Mouse (Mus musculus) CD4-positive, CD25-positive, alpha-beta regulatory T cell, adult 2 months (primary cell): ENCODE data around the gene Taf5.

Experiments
- DNase-seq: peaks from one replicate; pipeline ENCODE4 v3.0.0-alpha.2; 2012; ENCODE audit warnings: low read depth, low spot score

The Taf5 gene

GRCm38 (mm10) chr19:47065860-47066259 lies 1.7 kb upstream of the Taf5 start:
- DNase-seq, result no peak

- DNase-seq, result peak; percentile 89
Measured at GRCm38 (mm10) chr19:47067924-47068611, 522 bp downstream of the Taf5 start.

- DNase-seq, result no peak
Measured at GRCm38 (mm10) chr19:47088226-47088625, 20.7 kb downstream of the Taf5 start.

GRCm38 (mm10) chr19:47089718-47090525 lies 22.4 kb downstream of the Taf5 start:
- DNase-seq, result peak; percentile 56

GRCm38 (mm10) chr19:47090550-47091156 lies 23.1 kb downstream of the Taf5 start, which contains the start of the genes Usmg5 and Pdcd11:
Usmg5 (minus strand) TSS chr19:47090647.
Pdcd11 (plus strand) TSS chr19:47090768.
- peak; percentile 97 for DNase-seq

GRCm38 (mm10) chr19:47101080-47101479 lies 33.5 kb downstream of the Taf5 start:
- no peak for DNase-seq

- DNase-seq, result no peak
Measured at GRCm38 (mm10) chr19:47104641-47105271, 37.2 kb downstream of the Taf5 start.

- DNase-seq, result no peak
Measured at GRCm38 (mm10) chr19:47118634-47119033, 51.1 kb downstream of the Taf5 start.

- DNase-seq, result peak; percentile 57
Measured at GRCm38 (mm10) chr19:47121054-47121453, 53.5 kb downstream of the Taf5 start.

- DNase-seq, result peak; percentile 70
Measured at GRCm38 (mm10) chr19:47122802-47123201, 55.3 kb downstream of the Taf5 start.

- no peak for DNase-seq
Measured at GRCm38 (mm10) chr19:47128164-47128563, 60.6 kb downstream of the Taf5 start.

GRCm38 (mm10) chr19:47128835-47129234 lies 61.3 kb downstream of the Taf5 start:
- no peak for DNase-seq

- no peak for DNase-seq
Measured at GRCm38 (mm10) chr19:47130551-47131125, 63.1 kb downstream of the Taf5 start.
